Mouse (Mus musculus) kidney, adult 9 months (tissue): ENCODE measurements around the gene Slit3.

Experiments used
- DNase-seq: peaks from one replicate; pipeline ENCODE4 v3.0.0; 2022

The Slit3 gene

DNA sequence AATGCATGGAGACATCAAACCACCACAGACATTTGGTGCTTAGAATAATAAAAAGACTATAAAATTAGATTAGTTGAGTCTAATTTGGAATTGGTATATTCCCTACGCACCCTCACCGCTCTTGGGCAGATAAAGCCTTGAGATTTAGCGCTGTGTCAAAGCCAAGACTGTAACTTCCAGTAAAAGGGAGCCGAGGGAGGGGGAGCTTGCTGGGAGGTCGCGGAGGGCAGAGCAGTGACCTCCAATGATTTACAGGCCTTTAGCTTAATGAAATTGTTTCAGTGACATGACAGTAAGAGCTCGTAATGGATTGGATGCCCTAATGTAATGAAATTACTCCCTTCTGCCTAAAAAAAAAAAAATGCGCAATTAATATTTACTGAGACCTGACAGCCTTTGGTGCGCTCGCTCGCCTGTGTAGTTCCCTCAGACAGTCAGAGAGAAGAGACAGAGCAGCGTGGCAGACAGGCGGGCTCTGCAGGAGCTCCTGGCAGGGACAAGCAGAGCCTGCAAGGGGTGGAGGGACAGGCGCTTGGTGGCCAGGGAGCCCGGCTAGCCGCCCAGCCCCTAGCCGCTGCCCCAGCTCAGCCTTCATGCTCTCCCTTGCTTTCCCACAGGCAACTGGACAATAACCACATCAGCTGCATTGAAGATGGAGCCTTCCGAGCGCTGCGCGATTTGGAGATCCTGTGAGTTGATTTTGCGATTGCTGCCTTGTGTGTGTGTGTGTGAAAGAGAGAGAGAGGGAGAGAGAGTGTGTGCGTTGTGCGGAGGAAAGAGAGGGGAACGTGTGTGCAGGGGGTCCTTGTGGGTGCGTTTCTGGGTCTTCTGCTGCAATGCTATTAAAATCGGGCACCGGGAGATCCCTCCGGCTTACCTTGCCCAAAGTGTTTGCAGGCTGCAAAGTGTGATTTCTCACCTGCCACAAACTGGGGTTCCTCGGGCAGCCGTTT lies 423.4 kb downstream of the Slit3 start:
- DNase-seq: no peak

DNA sequence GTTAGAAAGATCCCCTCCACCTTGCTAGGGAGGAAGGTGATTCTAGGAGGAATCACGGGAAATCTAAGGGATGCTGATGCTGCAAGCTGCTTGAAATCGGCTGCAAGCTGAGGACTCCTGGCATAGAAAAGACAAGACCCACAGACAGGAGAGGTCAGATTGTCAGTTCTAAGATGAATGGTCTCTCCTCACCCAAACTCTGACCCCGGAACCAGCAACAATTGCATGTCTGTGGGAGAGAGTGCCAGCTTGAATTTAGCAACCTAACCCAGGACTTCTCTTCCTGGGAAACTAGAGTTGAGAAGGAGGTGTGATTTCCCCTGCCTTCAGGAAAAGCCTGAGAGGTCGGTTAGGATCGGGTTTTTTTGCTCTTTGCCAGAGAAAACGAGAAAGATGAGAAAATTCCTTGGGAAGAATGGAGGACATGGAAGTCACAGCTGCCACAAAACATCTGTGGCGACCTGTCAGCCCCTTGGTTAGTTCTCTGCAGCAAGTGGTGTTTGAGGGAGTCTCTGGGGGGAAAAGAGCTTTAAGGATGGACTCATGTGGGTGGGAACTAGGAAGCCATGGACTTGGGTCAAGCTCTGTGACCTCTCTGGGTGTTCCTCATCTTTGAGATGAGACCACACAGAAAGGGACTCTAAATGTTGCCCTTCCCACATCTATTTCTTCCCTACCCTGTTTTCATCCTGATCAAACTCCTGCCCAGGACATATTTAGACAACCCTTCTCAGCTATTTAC lies 425.2 kb downstream of the Slit3 start:
- DNase-seq: no peak

GRCm38 (mm10) chr11:35550036-35550435 lies 429.0 kb downstream of the Slit3 start:
- no peak for DNase-seq

- DNase-seq: no peak
Measured at GRCm38 (mm10) chr11:35556192-35556591, 435.2 kb downstream of the Slit3 start.

GRCm38 (mm10) chr11:35557476-35557875 lies 436.5 kb downstream of the Slit3 start:
- DNase-seq: no peak

GRCm38 (mm10) chr11:35558311-35558710 lies 437.3 kb downstream of the Slit3 start:
- no peak for DNase-seq

DNA sequence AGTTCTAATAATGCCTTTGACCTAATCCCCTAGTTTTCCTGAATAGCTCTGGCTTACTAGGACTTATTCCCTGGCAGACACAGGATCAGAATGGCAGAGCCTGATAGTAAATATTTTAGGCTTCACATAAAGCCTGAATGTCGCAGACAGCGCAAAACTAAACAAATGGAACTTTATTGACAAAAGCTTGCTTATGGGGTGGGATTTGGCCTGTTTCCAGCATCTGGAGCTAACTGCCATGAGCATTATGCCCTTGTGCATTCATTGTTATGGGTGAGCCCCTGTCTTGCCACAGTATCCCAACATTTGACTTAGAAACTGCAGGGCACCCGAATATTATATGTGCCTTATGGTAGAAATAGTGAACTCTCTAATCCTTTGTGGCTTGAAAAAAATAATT lies 438.4 kb downstream of the Slit3 start:
- no peak for DNase-seq

DNA sequence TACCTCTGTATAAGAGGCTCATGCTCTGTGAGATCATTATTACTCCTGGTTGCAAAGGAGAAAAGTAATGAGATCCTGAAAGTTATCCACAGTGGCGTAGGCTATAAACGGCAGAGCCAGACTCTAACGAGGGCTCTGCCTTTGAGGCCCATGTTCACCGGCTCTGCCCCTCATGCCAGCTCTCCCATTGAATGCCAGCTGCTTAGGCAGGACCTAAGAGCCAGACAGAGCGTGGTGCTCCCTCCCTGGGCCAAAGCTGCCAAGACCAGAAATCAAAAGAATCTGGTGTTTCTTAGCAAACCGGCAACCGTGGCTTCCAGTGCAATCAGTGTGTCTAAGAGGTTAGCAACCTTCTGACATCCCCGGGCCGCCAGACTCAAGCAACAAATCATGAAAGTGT lies 440.7 kb downstream of the Slit3 start:
- DNase-seq: no peak

DNA sequence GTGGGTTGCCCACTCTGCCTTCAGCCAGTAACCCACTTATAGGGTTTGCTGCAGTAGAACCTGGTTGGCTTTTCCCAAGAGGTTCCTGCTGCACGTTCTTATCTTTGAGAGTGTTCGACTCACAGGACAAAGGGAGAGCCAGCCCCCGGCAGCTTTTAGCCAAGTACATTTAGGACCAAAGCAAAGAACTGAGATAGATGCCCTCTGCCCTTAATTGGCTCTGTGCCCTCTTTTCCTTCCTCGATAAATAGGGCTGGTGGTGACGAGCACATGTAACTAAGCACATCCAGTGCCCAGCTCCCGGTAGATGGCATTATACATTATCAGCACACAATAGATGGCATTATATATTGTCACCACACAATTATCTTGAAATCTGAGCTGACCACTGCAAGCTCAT lies 444.3 kb downstream of the Slit3 start:
- no peak for DNase-seq

GRCm38 (mm10) chr11:35566686-35567085 lies 445.7 kb downstream of the Slit3 start:
- DNase-seq: no peak

DNA sequence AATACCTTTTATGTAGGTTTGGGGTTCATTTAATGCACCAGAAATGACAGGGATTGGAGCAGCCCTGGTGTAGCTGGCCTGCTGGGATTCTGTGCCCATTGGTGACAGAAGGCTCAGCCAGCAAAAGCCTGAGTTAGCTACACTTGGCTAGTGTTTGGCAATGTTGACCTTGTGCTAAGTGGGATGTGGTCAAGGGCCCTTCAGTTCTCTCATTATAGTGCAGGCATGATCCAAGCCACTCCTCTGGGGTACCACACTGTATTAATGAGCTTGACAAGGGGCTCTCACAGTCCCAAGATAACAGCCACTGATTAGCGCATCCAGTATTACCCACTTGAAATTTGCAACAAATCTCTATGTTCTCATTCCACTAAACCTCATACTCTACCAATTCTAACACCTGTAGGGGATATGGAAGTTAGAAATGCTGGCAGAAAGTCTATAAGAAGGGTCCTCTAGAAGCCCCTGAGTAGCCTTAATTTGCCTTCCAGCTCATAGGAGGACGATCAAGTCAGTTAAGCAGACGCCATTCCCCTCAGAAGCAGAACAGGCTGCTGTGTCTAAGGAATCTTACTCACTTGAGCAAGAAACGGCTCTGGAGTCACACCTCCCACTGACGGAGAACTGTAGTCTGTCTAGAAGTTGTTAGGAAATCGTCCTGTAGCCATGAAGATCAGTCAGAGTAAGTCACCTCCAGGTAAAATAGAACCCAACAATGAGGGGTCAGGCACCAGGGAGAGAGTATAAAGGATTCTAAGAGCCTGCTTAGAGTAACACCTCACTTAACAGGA lies 448.3 kb downstream of the Slit3 start:
- no peak for DNase-seq

- no peak for DNase-seq
Measured at GRCm38 (mm10) chr11:35569957-35570356, 448.9 kb downstream of the Slit3 start.

DNA sequence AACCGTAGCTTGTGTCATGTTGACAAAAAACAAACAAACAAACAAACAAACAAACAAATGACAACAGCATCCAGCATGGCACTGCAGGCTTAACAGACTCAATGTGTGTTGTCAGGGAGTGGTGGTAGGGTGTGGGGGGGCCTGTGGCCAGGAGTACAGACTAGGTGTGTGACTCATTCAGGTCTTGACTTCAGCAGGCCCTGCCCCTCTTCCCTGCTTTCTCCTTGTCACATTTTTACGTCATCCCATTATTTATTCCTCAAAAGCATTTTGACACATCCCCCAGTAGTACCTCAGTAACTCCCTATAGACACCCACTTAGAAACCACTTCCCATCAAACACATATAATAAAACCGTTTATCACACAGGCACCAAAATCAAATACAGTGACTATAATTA lies 450.9 kb downstream of the Slit3 start:
- no peak for DNase-seq

DNA sequence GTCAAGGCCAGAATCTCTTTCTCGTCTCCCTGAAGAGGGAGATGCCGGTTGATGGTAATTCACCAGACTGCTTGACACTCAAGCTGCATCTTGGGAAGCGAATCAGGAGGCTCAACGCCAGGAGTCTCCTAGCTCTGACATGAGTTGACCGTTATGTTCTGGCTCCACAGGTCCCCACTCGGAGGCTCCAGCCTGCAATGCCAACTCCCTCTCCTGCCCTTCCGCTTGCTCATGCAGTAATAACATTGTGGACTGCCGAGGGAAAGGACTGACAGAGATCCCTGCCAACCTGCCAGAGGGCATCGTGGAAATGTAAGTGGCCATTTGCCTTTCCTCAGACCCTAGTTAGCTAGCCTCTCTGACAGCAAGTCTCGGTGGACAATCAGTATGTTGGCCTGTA lies 457.8 kb downstream of the Slit3 start:
- no peak for DNase-seq

- DNase-seq: no peak
Measured at GRCm38 (mm10) chr11:35582591-35582990, 461.6 kb downstream of the Slit3 start.

GRCm38 (mm10) chr11:35583633-35584032 lies 462.6 kb downstream of the Slit3 start:
- DNase-seq: no peak

DNA sequence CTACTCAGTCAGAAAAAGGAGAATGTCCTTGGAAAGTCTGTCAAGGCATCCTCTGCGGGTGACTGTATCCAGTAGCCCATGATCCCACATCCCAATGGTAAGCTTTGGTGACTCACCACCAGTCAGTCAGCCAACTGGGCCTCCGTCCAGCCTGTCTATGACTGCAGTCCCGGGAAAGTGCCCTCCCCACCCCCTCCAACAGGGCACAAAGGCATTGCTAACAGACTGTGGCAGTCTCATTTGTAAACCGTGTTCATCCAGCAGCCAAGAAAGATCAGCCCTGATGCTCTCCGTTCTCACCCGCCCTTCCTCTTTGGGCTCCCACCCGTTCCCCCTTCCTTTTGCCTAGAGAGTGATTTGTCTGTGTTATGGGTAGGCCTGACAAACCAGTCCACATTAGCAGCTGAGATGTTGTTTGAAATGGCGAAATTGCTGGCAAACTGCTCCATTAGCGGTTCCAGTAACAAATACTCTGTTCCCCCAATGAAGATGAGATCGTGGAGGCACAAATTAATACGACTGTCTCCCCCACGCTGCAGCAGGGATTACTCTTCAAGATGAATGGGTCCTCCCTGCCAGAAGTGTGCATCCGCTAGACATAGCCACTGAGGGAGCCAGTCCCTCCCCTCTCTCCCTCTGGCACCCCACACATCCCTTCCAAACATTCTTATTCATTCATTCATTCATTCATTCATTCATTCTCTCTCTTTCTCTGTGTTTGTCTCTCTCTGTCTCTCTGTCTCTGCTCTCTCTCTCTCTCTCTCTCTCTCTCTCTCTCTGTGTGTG lies 466.3 kb downstream of the Slit3 start:
- DNase-seq: no peak

DNA sequence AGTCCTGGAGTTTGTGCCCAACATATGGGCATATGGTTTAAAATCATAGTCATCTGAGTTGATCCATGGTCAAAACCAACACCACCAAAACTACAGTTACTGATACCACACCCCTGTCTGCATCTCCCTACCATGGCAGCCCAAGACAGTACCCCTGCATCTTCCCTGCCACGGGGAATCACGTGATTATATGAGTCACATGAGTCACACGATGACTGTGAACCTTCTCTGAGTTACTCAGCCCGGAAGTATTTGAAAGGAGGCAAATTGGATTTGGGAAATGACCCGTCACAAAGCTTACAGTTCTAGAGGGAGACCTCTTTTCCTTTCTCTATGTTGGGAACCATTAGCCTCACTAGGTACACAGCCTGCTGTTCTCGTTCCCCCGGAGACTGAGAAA lies 468.9 kb downstream of the Slit3 start:
- no peak for DNase-seq

- DNase-seq: no peak
Measured at GRCm38 (mm10) chr11:35593146-35594034, 472.4 kb downstream of the Slit3 start.

DNA sequence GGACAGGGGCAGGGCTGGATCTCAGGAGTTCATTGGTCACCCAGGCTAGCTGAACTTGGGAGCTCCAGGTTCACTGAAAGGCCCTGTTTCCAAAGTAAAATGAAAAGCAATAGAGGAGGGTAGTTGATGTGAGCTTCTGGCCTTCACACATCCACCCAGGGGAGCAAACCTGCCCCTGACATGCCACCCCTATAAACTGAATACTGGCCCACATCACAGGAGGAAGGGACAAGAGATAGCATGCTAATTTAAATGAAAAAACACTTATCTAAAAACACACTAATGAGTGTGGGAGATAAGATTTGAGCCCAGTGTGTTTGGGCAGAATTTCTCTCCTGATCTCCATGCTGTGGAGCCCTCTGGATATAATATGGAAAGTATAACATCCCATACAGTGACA lies 475.0 kb downstream of the Slit3 start:
- DNase-seq: no peak

DNA sequence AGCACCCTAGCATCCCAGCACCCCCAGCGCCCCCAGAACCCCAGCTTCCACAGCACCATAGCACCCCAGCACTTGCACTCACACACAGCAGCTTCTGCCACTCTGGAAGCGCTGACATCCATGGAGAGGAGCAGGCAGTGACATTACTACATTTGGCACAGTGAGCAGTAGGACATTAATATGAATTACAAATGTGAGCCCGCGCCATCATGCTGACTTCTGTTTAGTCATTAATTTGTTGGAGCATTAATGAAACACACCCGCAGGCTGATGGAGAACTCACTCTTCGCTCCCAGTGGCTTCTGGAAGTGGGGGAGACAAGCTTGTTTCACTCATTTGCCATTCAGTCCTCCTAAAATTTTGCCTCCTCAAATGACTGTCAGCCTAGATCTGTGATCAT lies 476.9 kb downstream of the Slit3 start:
- DNase-seq: no peak
